Mouse (Mus musculus): ENCODE results near the gene Golga5. TPM values are rescaled to one million over a fixed set of nuclear protein-coding genes. Genes with fewer than 3 reads are reported as not detected.

Gene Golga5
- total RNA-seq, 2 experiments from 2014 or later: 23.8 to 24.4 TPM

Other genes starting within 250 kb of the Golga5 start
- 10 to 100 TPM; 14.0 to 17.5 TPM for gene Rin3, start 186.1 kb upstream of the Golga5 start, total RNA-seq (2021)
- 10 to 100 TPM; 62.2 to 72.2 TPM for gene Lgmn, start 29.3 kb upstream of the Golga5 start, total RNA-seq (2021)
- not detected for gene Chga, start 85.8 kb downstream of the Golga5 start, total RNA-seq (2021)
- 1 to 10 TPM; 8.3 to 8.9 TPM for gene Itpk1, start 235.8 kb downstream of the Golga5 start, total RNA-seq (2021)